Mouse (Mus musculus) left cerebral cortex, adult 8-10 months (tissue): ENCODE data around the gene Scube3. TPM values are rescaled to one million over a fixed set of nuclear protein-coding genes. Genes with fewer than 3 reads are reported as not detected.
"Not testable (repeated sequence)": the region's sequence is repeated elsewhere in the genome, so short reads cannot be mapped to it uniquely, and the experiment has no call there.

Experiments used
- DNase-seq, 2 experiments: peaks; one replicate each; pipeline ENCODE4 v3.0.0; 2022; ENCODE audit warnings: low spot score in 2 of 2
- total RNA-seq, 4 experiments: library from RNA; stranded (reverse); gene quantifications; 2 replicates each; pipeline ENCODE4 v1.2.4; 2022

Gene Scube3
- total RNA-seq, 4 experiments from 2014 or later: 7.2 to 8.6 (median 7.7) TPM

DNA sequence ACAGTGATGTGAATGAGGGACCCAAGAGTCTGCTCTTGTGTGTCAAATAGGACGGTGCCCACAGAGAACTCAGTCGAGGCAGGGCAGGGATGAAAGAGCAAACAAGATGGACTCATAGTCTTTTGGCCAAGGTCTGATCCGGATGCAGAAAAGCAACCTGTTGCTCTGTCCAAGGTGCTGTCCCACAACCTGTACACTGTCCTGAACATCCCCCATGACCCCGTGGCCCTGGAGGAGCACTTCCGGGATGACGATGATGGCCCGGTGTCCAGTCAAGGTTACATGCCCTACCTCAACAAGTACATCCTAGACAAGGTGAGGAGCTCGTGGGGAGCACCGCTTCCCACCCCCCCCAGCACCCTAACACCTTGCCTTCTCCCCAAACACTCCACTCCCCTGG, 74.8 kb downstream of the Scube3 start:
- no peak for DNase-seq

DNA sequence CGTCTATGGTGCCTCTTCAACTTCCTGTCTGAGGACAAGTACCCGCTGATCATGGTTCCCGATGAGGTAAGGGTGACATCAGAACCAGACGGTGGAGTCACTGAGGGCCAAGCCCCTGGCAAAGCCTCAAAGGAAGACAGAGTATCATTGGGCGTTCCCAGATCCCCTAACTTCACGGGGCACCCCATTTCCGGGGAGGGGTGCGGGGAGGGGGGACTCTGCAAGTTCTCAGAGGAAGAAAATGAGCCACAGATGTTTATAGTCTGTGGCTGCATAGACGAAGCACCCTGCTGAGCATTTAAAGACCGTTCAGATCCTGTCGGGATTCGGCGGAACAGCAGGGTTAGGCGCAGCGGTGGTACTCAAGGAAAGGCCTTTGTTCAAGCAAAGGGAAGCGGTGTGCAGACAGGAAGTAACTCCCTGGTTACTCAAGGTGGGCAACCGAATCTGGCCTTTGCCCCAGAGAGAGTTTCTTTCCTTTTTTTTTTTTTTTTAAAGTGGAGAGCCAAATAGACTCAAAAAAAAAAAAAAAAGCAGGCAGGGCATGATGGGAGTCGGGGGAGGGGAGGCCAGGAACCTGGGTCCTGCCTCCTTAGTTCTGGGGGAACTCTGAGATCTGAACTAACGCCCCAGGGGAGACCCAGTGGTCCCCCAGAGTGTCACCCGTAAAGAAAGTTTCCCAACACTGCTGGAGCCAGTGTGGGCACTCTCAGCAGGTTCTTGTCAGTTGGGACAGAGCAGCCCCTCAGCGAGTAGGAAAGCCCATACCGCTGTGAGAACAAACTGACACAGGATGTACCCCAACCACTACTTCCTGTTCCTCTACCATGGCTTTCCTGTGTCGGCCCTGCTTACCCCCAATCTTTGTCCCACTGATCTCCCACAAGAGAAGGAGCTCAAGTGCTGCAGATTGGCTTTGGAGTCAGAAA, 76.0 kb downstream of the Scube3 start:
- no peak for DNase-seq

DNA sequence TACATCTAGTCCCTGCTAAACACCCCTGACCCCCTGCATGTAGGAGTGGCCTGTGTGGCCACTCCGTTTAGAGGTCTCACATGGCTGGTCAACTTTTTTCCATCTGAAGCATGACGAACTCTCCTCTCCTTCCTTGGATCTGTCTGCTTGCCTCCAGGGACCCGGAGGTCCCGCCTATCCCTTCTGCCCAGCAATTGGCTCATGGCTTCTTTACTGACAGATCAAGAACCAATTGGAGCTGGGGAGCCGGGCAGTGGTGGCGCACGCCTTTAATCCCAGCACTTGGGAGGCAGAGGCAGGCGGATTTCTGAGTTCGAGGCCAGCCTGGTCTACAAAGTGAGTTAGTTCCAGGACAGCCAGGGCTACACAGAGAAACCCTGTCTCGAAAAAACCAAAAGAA, 80.5 kb downstream of the Scube3 start:
- DNase-seq: not testable (repeated sequence)

DNA sequence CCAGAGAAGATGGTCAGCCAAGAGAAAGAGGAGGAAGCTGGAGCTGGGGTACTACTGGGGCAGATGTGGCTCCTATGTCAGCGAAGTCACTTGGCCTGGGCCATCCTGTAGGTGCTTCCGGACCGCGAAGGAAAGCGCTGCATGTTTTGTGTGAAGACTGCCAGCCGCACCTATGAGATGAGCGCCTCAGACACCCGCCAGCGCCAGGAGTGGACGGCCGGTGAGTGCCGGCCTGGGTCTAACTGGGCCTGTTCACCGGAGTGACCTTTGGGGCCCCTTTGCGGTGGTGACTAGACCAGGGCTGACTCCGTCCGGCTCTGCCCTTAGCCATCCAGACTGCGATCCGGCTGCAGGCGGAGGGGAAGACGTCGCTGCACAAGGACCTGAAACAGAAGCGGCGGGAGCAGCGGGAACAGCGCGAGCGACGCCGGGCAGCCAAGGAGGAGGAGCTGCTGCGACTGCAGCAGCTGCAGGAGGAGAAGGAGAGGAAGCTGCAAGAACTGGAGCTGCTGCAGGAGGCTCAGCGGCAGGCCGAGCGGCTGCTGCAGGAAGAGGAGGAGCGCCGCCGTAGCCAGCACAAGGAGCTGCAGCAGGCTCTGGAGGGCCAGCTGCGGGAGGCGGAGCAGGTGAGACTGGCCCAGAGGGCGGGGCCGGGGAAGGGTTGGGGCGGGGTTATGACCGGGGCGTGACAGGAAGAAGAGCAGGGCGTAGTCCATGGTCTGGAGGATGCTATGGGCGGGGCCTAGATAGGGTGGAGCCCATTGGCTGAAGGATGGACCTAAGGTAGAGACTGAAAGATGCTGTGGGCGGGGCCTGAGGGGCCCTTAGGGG, 81.8 kb downstream of the Scube3 start:
- DNase-seq: peak; percentile 70 to 91

Other genes with a start within 250 kb of the Scube3 start
- 10 to 100 TPM; 36.3 to 39.2 (median 38.0) TPM for gene Anks1, start 232.8 kb upstream of the Scube3 start, total RNA-seq
- 10 to 100 TPM; 40.6 to 47.8 (median 46.2) TPM for gene Taf11, start 232.3 kb upstream of the Scube3 start, total RNA-seq
- gene Tcp11, start 61.5 kb upstream of the Scube3 start, total RNA-seq: 1 to 10 TPM in 1 of 4 experiments, under 1 TPM in 3; 0.41 to 1.0 (median 0.56) TPM
- gene Zfp523, start 35.0 kb downstream of the Scube3 start, total RNA-seq: 100 to 1,000 TPM in 3 of 4 experiments, 10 to 100 TPM in 1; 97.7 to 106 (median 102) TPM
- 1 to 10 TPM; 2.8 to 5.5 (median 3.7) TPM for gene Def6, start 65.6 kb downstream of the Scube3 start, total RNA-seq
- gene Ppard, start 90.6 kb downstream of the Scube3 start, total RNA-seq: 10 to 100 TPM; 26.4 to 28.8 (median 27.1) TPM
- gene Fance, start 171.4 kb downstream of the Scube3 start, total RNA-seq: 10 to 100 TPM; 29.4 to 31.2 (median 30.5) TPM
- 100 to 1,000 TPM; 323 to 368 (median 355) TPM for gene Rpl10a, start 186.3 kb downstream of the Scube3 start, total RNA-seq
- gene Tead3, start 208.7 kb downstream of the Scube3 start, total RNA-seq: 1 to 10 TPM; 2.3 to 4.0 (median 3.0) TPM
- gene Tulp1, start 223.1 kb downstream of the Scube3 start, total RNA-seq: under 1 TPM in 1 of 4 experiments, not detected in 3; 0.27 TPM